Mouse (Mus musculus): ENCODE measurements around the gene Ankrd42. TPM values are rescaled to one million over a fixed set of nuclear protein-coding genes. Genes with fewer than 3 reads are reported as not detected.
A peak's percentile ranks its signal among the peaks of the same experiment; 100 is the strongest.

Gene Ankrd42
- polyA plus RNA-seq, 1 experiment from 2014 or later = 0.93 TPM

DNA sequence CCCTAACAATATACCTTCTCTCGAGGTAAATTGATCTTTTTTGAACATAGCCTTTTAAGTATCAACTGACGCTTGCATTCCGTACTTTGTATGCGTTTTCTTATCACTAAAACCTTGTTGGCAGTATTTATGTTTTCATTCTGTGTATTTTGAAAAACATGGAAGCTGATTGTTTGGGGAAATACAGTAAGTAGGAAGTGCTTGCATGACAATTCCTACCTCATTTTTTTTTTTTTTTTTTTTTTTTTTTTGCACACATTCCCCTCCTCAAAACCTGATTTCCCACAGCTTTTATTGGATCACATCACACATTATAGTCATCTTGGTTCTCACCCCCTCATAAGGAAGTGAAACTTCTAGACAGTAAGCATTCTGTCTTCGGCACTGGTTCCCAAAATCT, 1.1 kb upstream of the Ankrd42 start:
- 83% methylated on average over 5 of the region's 5 CpGs for WGBS
- Histone ChIP-seq H3K4me3 (ENCODE audit: low read depth, low read length) (peak overlapping the region; percentile 89), H3K27ac (ENCODE audit: low read depth, low read length) (no peak overlapping the region), H3K4me1 (replicated peaks; ENCODE audit: control insufficient read depth, insufficient read depth, low read length) (no peaks in the 10 kb centered on the region; the same call in 1 of the 2 replicates), H3K36me3 (ENCODE audit: control insufficient read depth, insufficient read depth) (peaks cover 2% of the 10 kb centered on the region; the same call in 1 of the 2 replicates), H3K27me3 (replicated peaks; ENCODE audit: control insufficient read depth, insufficient read depth, low read length) (no peaks in the 10 kb centered on the region; the same call in 1 of the 2 replicates), H3K4me2 (replicated peaks; ENCODE audit: low read depth) (peak overlapping the region; percentile 98), H3K9ac (ENCODE audit: low read depth, low read length) (peak overlapping the region; percentile 59; the same call in 1 of the 2 replicates), H3K9me3 (ENCODE audit: control insufficient read depth) (no peaks in the 10 kb centered on the region)
- no peak for TF ChIP-seq CTCF (IDR thresholded peaks at IDR 0.05; ENCODE audit: low read depth)
- no peak for ATAC-seq

DNA sequence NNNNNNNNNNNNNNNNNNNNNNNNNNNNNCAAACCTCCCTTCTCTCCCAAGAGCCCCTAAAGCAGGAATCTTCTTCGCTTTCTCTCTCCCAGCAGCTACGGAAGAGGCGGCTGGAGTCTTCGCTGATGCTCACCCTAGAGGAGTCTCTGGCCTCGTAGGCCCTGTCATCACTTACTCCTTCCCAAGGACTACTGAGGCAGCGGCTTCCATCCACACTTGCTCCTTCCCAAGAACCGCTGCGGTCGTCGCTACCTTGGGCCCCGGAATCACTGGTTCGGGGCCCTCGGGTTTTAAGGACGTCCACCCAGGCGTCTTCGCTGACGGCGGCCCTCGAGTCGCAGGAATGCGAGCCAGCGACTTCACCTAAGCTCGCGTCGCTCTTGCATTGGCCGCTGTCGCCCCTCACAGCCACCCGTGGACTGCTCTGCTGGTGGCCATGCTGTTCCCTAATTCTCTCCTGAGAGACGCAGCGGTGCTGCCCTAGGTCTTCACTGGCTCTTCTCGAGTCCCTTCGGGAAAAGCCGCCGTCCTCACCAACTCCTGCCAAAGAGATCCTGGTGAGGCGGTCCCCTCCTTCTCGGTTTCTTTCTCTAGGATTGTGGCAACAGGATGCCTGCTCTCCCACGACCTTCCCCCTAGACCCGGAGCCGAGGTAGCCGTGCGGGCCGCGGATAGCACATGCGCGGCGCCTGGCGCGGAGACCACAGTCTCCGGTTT, 489 bp downstream of the Ankrd42 start:
- H3K9ac ChIP-seq (ENCODE audit: low read depth, low read length) = peak overlapping the region; percentile 59
- H3K4me1 ChIP-seq (replicated peaks; ENCODE audit: control insufficient read depth, insufficient read depth, low read length) = no peaks in the 10 kb centered on the region; the same call in 1 of the 2 replicates

GRCm38 (mm10) chr7:92630167-92630566, 6.8 kb downstream of the Ankrd42 start:
- WGBS = 46% methylated on average over 2 of the region's 2 CpGs
- no peaks in the 10 kb centered on the region for H3K9me3 ChIP-seq (ENCODE audit: control insufficient read depth)

More for the DNA sequence above, 489 bp downstream of the Ankrd42 start:
- H3K27ac ChIP-seq (ENCODE audit: low read depth, low read length) = peak overlapping the region; percentile 35; the same call in 1 of the 2 replicates
- H3K27me3 ChIP-seq (replicated peaks; ENCODE audit: control insufficient read depth, insufficient read depth, low read length) = no peaks in the 10 kb centered on the region; the same call in 1 of the 2 replicates
- no peak for TF ChIP-seq CTCF (IDR thresholded peaks at IDR 0.05; ENCODE audit: low read depth)
- peak overlapping the region; percentile 98 for H3K4me2 ChIP-seq (replicated peaks; ENCODE audit: low read depth)
- no peaks in the 10 kb centered on the region for H3K36me3 ChIP-seq (ENCODE audit: control insufficient read depth, insufficient read depth)
- H3K4me3 ChIP-seq (ENCODE audit: low read depth, low read length) = peak overlapping the region; percentile 89
- ATAC-seq = peak; percentile 67
- under 1% methylated on average over 47 of the region's 49 CpGs for WGBS
- H3K9me3 ChIP-seq (ENCODE audit: control insufficient read depth) = no peaks in the 10 kb centered on the region

GRCm38 (mm10) chr7:92624488-92624887, 12.5 kb downstream of the Ankrd42 start:
- Histone ChIP-seq H3K9me3 (ENCODE audit: control insufficient read depth) (no peaks in the 10 kb centered on the region), H3K27ac (ENCODE audit: low read depth, low read length) (no peak overlapping the region), H3K4me2 (replicated peaks; ENCODE audit: low read depth) (no peak overlapping the region), H3K27me3 (replicated peaks; ENCODE audit: control insufficient read depth, insufficient read depth, low read length) (no peaks in the 10 kb centered on the region), H3K36me3 (ENCODE audit: control insufficient read depth, insufficient read depth) (no peaks in the 10 kb centered on the region), H3K9ac (ENCODE audit: low read depth, low read length) (no peak overlapping the region), H3K4me3 (ENCODE audit: low read depth, low read length) (no peak overlapping the region), H3K4me1 (replicated peaks; ENCODE audit: control insufficient read depth, insufficient read depth, low read length) (no peaks in the 10 kb centered on the region)
- TF ChIP-seq CTCF (IDR thresholded peaks at IDR 0.05; ENCODE audit: low read depth) = peak; percentile 52
- no peak for ATAC-seq
- WGBS = 51% methylated on average over 2 of the region's 2 CpGs

More at GRCm38 (mm10) chr7:92630167-92630566, 6.8 kb downstream of the Ankrd42 start:
- ATAC-seq = no peak
- Histone ChIP-seq H3K4me2 (replicated peaks; ENCODE audit: low read depth) (no peak overlapping the region), H3K9ac (ENCODE audit: low read depth, low read length) (no peak overlapping the region), H3K36me3 (ENCODE audit: control insufficient read depth, insufficient read depth) (no peaks in the 10 kb centered on the region), H3K4me1 (replicated peaks; ENCODE audit: control insufficient read depth, insufficient read depth, low read length) (no peaks in the 10 kb centered on the region), H3K27ac (ENCODE audit: low read depth, low read length) (no peak overlapping the region), H3K4me3 (ENCODE audit: low read depth, low read length) (no peak overlapping the region), H3K27me3 (replicated peaks; ENCODE audit: control insufficient read depth, insufficient read depth, low read length) (no peaks in the 10 kb centered on the region)
- TF ChIP-seq CTCF (IDR thresholded peaks at IDR 0.05; ENCODE audit: low read depth) = peak; percentile 67

- Histone ChIP-seq H3K36me3 (ENCODE audit: control insufficient read depth, insufficient read depth) (no peaks in the 10 kb centered on the region), H3K4me2 (replicated peaks; ENCODE audit: low read depth) (no peak overlapping the region), H3K4me1 (replicated peaks; ENCODE audit: control insufficient read depth, insufficient read depth, low read length) (no peaks in the 10 kb centered on the region), H3K27me3 (replicated peaks; ENCODE audit: control insufficient read depth, insufficient read depth, low read length) (no peaks in the 10 kb centered on the region), H3K9me3 (ENCODE audit: control insufficient read depth) (no peaks in the 10 kb centered on the region), H3K9ac (ENCODE audit: low read depth, low read length) (no peak overlapping the region), H3K4me3 (ENCODE audit: low read depth, low read length) (no peak overlapping the region), H3K27ac (ENCODE audit: low read depth, low read length) (no peak overlapping the region)
- no peak for ATAC-seq
- 66% methylated on average over 7 of the region's 7 CpGs for WGBS
- TF ChIP-seq CTCF (IDR thresholded peaks at IDR 0.05; ENCODE audit: low read depth) = no peak
Observed at GRCm38 (mm10) chr7:92610830-92611229, 26.1 kb downstream of the Ankrd42 start.

GRCm38 (mm10) chr7:92604961-92605360, 32.0 kb downstream of the Ankrd42 start:
- no peak for ATAC-seq
- Histone ChIP-seq H3K27ac (ENCODE audit: low read depth, low read length) (no peak overlapping the region), H3K36me3 (ENCODE audit: control insufficient read depth, insufficient read depth) (no peaks in the 10 kb centered on the region), H3K4me2 (replicated peaks; ENCODE audit: low read depth) (no peak overlapping the region), H3K4me3 (ENCODE audit: low read depth, low read length) (no peak overlapping the region), H3K27me3 (replicated peaks; ENCODE audit: control insufficient read depth, insufficient read depth, low read length) (no peaks in the 10 kb centered on the region), H3K4me1 (replicated peaks; ENCODE audit: control insufficient read depth, insufficient read depth, low read length) (no peaks in the 10 kb centered on the region), H3K9ac (ENCODE audit: low read depth, low read length) (no peak overlapping the region), H3K9me3 (ENCODE audit: control insufficient read depth) (no peaks in the 10 kb centered on the region)
- TF ChIP-seq CTCF (IDR thresholded peaks at IDR 0.05; ENCODE audit: low read depth) = no peak
- WGBS = 91% methylated on average over 7 of the region's 7 CpGs
